Mouse (Mus musculus) E14TG2a.4 (cell line): ENCODE data around the gene Mbtps1.

Experiments used
- CTCF ChIP-seq: conservative IDR thresholded peaks from 2 replicates; pipeline ENCODE4 v1.5.1; 2014; ENCODE audit warnings: low read length
- POU5F1 ChIP-seq: IDR thresholded peaks from 2 replicates; pipeline ENCODE4 v1.6.1; 2014; ENCODE audit warnings: low read length, borderline replicate concordance

GRCm38 (mm10) chr8:119545791-119546190 lies 12.7 kb downstream of the Mbtps1 start:
- TF ChIP-seq CTCF (no peak), POU5F1 (no peak)
